Mouse (Mus musculus) common myeloid progenitor, adult 5-6 weeks (primary cell): ENCODE results near the gene Dnal1. TPM values are rescaled to one million over a fixed set of nuclear protein-coding genes. Genes with fewer than 3 reads are reported as not detected.

Experiments
- ATAC-seq: replicated peaks from 2 replicates; pipeline ENCODE4 v1.8.0; 2016; ENCODE audit warnings: low read depth, mild to moderate bottlenecking, moderate TSS enrichment, inconsistent platforms; ENCODE audit not compliant: poor library complexity, severe bottlenecking
- total RNA-seq: library from RNA; stranded (forward); fragments of 200-1000, 187-1606 nt; gene quantifications from 2 replicates; pipeline ENCODE4 v1.2.3, GENCODE M21; 2017

Dnal1 gene
- total RNA-seq, 1 experiment from 2014 or later: 4.1 TPM

DNA sequence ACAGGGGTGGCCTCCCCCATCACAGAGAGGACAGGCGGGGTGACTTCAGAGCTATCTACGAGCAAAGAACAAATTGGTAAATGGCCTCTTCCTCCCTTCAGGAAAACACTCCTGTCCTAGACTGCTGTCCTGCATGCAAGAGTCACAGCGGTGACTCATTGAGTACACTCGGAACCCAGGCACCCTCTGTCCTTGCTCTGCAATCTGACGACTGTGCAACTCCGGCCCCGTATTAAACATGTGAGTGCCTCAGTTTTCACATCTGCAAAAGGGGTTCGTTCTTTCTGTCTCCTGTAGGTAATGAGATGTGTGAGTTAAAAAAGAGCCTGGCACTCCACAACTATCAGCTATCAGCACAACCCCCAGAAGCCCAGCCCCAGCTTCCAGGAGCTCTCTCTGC, 46.3 kb downstream of the Dnal1 start:
- no peak for ATAC-seq

DNA sequence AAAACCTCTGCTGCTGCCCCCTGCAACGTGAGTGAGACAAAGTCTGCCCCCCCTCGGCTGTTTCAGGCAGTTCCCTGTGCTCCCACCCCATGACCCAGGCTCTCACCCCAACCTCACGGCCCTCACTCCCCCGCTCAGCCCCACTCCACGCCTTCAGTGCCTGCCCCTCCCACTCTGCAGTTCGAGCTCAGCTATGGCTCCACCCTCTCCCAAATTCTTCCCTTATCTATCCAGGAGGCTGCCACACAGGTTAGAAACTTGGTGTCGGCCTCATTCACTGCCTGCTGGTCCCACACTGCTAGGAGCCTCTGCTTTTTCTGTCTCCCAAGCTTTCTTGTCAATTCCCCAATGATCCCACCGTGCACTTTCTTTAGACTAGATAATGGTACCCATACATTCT, 47.0 kb downstream of the Dnal1 start:
- no peak for ATAC-seq

- peak; percentile 30; the same call in 1 of the 2 replicates for ATAC-seq
Measured at GRCm38 (mm10) chr12:84161616-84162433, 47.7 kb downstream of the Dnal1 start.

GRCm38 (mm10) chr12:84163133-84163532, 49.0 kb downstream of the Dnal1 start:
- peak; percentile 89 for ATAC-seq

GRCm38 (mm10) chr12:84163586-84164110, 49.5 kb downstream of the Dnal1 start:
- no peak for ATAC-seq

DNA sequence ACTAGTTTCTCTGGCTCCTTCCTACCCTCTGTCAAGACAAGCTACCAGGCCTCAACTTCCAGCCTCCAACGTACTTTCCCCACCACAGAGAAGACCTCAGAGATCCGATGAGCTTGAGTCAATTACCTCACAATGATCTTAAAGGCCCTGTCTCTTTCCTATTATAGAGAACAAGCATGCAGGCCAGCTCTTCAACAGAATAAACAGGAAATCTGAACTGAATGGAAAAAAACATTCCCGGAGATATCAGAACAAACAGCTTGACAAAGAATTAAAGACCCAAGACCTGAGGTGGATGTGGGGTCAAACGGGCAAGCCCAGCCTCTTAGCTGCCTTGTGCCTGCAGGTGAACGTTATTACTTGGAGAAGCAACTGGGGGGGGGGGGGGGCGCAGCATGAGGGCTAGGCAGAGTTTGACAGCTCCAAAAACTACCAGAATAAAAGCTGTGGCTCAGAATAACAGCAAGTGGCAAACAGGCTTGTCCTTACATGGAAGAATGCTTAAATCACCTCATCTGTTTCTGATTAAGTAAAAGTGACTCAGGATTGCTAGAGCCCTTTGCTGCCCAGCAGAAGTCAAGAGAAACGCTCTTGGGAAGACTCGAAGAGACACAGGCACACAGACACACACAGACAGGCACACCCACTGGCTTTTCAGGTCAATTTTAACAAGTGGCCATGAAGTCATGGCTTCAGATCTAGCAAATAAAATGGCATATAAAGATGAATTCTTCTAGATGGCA, 51.6 kb downstream of the Dnal1 start:
- ATAC-seq: no peak

GRCm38 (mm10) chr12:84170610-84171009, 56.4 kb downstream of the Dnal1 start:
- no peak for ATAC-seq

GRCm38 (mm10) chr12:84172216-84172615, 58.0 kb downstream of the Dnal1 start:
- no peak for ATAC-seq

GRCm38 (mm10) chr12:84172862-84173261, 58.7 kb downstream of the Dnal1 start:
- no peak for ATAC-seq

- no peak for ATAC-seq
Measured at GRCm38 (mm10) chr12:84173309-84173915, 59.2 kb downstream of the Dnal1 start.

DNA sequence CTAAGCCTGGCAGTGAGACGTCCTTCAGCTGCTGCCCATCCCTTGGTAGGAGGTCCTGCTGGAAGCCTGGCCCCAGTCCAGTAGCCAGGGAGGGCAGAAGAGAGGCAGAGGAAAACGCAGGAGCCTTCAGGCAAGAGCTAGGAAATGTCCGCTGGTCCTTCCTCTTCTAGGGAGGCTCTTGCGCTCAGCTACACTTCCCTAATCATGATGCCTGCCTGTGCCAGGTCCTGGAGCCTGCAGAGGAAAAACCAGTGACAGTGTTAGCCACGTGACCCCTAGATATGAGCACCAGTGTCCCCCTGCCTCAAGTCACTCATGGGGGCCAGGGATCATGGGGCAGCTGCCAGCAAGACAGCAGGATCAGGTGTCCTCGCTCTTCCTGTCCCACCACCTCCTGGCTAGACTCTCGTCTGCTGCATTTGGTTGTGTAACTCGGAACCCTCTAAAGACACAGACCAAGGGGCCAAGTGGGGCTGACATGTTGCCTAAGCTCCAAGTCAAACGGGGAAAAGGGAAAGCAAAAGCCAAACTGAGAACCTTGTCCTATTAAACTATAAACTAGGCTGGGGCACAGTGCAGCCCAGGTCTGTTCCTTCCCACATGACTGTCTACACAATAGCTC, 60.1 kb downstream of the Dnal1 start:
- peak; percentile 17 for ATAC-seq

DNA sequence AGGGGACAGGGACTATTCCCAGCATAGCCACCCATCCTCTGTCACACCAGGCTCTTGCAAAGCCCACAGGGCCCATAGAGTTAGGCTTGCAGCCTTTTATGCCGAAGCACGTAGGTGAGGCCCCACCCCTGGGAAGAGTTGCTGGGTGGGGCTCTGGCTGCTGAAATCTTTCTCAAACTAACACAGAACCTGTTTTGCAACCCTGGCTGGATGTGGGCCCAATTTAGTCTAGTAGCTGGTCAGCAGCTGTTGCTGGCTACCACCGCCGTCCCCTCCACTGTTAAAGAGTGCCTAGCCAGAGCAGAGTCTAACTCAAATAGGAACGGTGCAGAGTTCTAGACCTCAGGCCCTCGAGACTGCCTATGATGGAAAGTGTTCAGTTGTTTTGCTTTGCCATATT, 60.7 kb downstream of the Dnal1 start:
- no peak for ATAC-seq

GRCm38 (mm10) chr12:84175659-84176061, 61.5 kb downstream of the Dnal1 start:
- ATAC-seq: peak; percentile 84

GRCm38 (mm10) chr12:84176126-84176769, 62.1 kb downstream of the Dnal1 start:
- no peak; the same call in 1 of the 2 replicates for ATAC-seq

DNA sequence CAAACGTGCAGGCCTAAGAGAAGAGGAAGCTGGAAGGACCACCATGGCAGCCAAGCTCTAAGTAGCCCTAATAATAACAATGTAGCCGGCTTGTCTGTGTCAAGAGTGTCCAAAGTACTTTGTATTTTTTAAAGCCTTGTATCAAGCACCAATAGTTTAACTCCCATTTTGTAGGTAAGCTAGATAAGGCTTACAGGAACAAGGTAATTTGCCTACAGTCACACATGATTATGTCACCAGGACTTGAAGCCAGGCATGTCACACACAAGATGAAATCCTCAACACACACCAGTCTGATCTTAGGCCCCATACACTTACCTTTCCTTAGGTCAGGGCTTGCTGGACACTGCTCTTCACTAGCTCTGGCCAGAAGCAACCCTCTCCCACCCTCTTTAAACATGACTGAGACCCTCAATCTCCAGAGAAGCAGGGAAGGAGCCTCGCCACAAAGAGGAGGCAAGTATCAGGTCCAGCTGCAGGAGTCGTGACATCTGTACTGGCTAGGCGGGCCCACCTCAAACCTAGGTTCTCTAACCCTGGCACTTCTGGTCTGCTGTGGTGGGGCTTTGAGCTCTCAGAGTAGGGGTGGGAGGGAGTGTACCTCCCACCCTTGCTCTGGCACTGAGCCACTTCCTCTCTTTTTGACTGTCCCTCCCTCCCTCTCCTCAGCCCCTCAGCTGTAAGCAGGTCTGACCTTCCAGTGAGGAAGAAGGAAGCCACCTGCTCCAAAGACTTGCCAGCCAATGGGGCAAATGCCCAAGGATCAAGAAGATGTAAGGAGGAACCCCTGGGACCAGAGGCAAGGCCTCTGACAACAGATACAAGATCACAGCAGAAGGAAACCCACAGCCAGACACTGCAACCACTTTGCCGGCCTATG, 63.0 kb downstream of the Dnal1 start:
- ATAC-seq: peak; percentile 4; the same call in 1 of the 2 replicates

DNA sequence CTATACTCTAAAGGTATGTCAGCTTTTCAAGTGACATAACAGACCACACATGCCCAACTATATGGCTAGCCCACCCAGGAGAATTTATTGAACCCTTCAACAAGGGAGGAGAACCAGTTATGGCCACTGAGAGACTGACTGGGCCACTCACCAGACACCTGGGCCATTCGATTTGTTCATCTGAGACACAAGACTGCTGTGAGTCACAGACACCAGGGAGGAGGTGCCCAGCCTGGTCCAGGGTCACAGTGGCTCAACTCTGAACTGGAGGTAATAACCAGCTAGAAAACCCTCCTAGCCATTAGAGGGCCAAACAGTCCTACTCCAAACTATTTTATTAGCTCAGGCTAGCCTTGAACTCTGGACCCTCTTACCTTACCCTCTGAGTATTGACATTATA, 63.9 kb downstream of the Dnal1 start:
- ATAC-seq: no peak

- no peak for ATAC-seq
Measured at GRCm38 (mm10) chr12:84178652-84179445, 64.7 kb downstream of the Dnal1 start.

GRCm38 (mm10) chr12:84180090-84180489, 65.9 kb downstream of the Dnal1 start:
- ATAC-seq: no peak
